ENCODE assay signal across 9 mouse cellular contexts in the genomic region with DNA sequence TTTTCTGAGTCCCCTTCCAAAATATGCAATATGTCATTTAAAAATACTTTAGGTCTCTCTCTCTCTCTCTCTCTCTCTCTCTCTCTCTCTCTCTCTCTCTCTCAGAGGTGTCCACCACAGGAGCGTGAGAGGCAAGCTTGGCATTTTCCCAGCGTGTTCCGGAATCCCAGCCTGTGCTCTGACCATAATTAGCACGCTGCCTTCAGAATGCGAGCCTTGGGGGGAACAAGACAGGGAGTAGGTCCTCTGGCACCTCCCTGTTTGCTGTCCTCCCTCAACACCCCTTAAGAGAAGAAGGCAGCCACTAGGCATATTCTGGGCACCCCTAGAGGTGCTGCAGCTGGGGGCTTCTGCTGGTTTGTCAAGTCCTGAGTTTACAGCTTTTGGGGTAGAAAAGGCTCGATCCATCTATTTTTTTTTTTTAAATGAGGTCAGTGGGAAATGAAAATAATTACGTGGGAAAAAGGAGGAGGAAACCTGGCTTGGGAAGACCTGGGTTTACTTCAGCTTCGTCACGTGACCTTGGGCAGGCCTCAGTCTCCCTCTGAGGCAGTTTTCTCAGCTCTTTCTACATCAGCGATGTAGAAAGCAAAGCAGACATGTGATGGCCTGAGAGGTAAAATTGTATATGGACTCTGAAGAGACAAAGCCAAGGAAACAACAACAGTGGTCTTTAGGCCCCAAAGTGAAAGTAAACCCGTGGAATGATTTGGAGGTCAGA.
DNase-seq lines count a peak whose midpoint lies in the region; ATAC-seq lines count a peak whose summit lies in the region.
"Had no signal": no experiment of that assay in that cellular context is flagged by ENCODE, and none has a peak within 500 bp of the region (broad histone marks: within the 10 kb centered on the region; RNA-seq: fewer than 3 reads in every experiment).

No protein-coding gene starts in this region.

- H3K9me3 ChIP-seq in hindbrain, embryonic 13.5 days, result no peaks in the 10 kb centered on the region
- H3K9me3 ChIP-seq in hindbrain, embryonic 10.5 days, result no peaks in the 10 kb centered on the region

- H3K4me2 ChIP-seq in hindbrain, embryonic 13.5 days, result peak overlapping the region; percentile 27; the same call in 1 of the 2 replicates

- WGBS in hindbrain, embryonic 13.5 days, result 62% methylated on average over 11 of the region's 11 CpGs
- 72% methylated on average over 11 of the region's 11 CpGs for WGBS in hindbrain, embryonic 10.5 days

- H3K4me1 ChIP-seq in hindbrain, embryonic 13.5 days (replicated peaks), result peaks cover 18% of the 10 kb centered on the region
- peaks cover 12% of the 10 kb centered on the region for H3K4me1 ChIP-seq in hindbrain, embryonic 10.5 days (replicated peaks)

- H3K27me3 ChIP-seq in hindbrain, embryonic 13.5 days, result no peaks in the 10 kb centered on the region
- H3K27me3 ChIP-seq in hindbrain, embryonic 10.5 days (ENCODE audit: insufficient read depth, poor library complexity, severe bottlenecking), result no peaks in the 10 kb centered on the region

- no peak for DNase-seq in hindbrain, embryonic 10.5 days (ENCODE audit: low spot score)
- peak; percentile 59 to 61 for DNase-seq in right cerebral cortex, postnatal 10 days (ENCODE audit: low spot score in 2 of 2)
- DNase-seq in right cerebral cortex, postnatal 36 days (ENCODE audit: low spot score in 2 of 2), result no peak
- DNase-seq in heart, postnatal 4 days, result peak; percentile 54
- peak; percentile 44 for DNase-seq in right cerebral cortex, postnatal 4 days
- no peak for DNase-seq in embryo, embryonic 9.5 days (ENCODE audit: extremely low spot score)
- no peak for DNase-seq in spleen, postnatal 14 days (ENCODE audit: low spot score in 2 of 2)
- DNase-seq: lung, postnatal 14 days had no signal

- no peak overlapping the region for H3K9ac ChIP-seq in hindbrain, embryonic 13.5 days

- H3K27ac ChIP-seq in hindbrain, embryonic 13.5 days, result peak overlapping the region; percentile 66
- no peak overlapping the region; the same call in 1 of the 2 replicates for H3K27ac ChIP-seq in hindbrain, embryonic 10.5 days

- ATAC-seq in hindbrain, embryonic 13.5 days (ENCODE audit: low FRiP score), result 0 out of 2 replicates have a peak, but pooled peaks have one; percentile 54

- H3K36me3 ChIP-seq in hindbrain, embryonic 13.5 days, result no peaks in the 10 kb centered on the region
- no peaks in the 10 kb centered on the region for H3K36me3 ChIP-seq in hindbrain, embryonic 10.5 days

- no peak overlapping the region for H3K4me3 ChIP-seq in hindbrain, embryonic 13.5 days
- H3K4me3 ChIP-seq in hindbrain, embryonic 10.5 days, result no peak overlapping the region

Comparison
In these comparisons a context has a peak if more than half of its experiments do, and no peak if none do; other contexts are left out.
1. DNase-seq: peak in right cerebral cortex, postnatal 10 days (2 of 2), heart, postnatal 4 days (single experiment) and right cerebral cortex, postnatal 4 days (single experiment); none in hindbrain, embryonic 10.5 days (single experiment), right cerebral cortex, postnatal 36 days (0 of 2), embryo, embryonic 9.5 days (single experiment) and spleen, postnatal 14 days (0 of 2).